Mouse (Mus musculus) neutrophil, adult 59 days (primary cell): Measurements from ENCODE around the gene Gypa. TPM values are rescaled to one million over a fixed set of nuclear protein-coding genes. Genes with fewer than 3 reads are reported as not detected.

Source experiments
- total RNA-seq, 2 experiments: library from RNA; stranded (reverse); gene quantifications; 1 replicate in 1 of 2; 2 replicates in 1 of 2; pipeline ENCODE4 v1.2.4; 2023

The Gypa gene
- total RNA-seq, result 10 to 100 TPM in 1 of 2 experiments, 1 to 10 TPM in 1; 6.3 to 18.3 TPM

GRCm38 (mm10) chr8:80493523-80494345, at the start of gene Gypa:
Gene Gypa, plus strand, starts transcription at chr8:80493781.

Other genes starting within 250 kb of the Gypa start
- gene Frem3, start 117.3 kb downstream of the Gypa start, total RNA-seq, result not detected
- gene Smarca5, start 245.7 kb downstream of the Gypa start, total RNA-seq, result 10 to 100 TPM; 74.6 to 79.1 TPM